Mouse (Mus musculus): ENCODE measurements at regions not wholly inside any gene's neighbourhood (a gene's known extent, or its start where the extent isn't known, plus 50 kb on each side); places are given as distances from the start of the nearest gene placed in this dataset.

DNA sequence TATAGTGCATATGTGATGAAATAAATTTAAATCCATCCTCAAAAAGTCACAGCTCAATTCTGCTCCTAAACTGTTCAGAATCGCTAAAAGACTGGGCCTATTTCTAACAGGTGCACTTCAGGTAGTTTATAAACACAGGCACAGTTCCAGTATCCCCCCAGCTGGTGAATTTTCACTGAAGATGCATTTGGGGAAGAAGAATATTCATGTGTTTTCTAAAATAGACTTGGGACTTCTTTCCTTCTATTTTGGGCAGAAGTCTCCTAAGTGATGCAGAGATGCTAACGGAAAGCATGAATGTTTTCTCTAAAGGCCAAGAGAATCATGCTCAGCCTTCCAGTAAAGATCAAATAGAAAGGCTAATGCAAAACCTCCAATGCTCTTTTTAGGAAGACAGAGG is 660.9 kb upstream of the Dpp10 start:
- no peak for DNase-seq (ENCODE audit: inconsistent ontology term)

DNA sequence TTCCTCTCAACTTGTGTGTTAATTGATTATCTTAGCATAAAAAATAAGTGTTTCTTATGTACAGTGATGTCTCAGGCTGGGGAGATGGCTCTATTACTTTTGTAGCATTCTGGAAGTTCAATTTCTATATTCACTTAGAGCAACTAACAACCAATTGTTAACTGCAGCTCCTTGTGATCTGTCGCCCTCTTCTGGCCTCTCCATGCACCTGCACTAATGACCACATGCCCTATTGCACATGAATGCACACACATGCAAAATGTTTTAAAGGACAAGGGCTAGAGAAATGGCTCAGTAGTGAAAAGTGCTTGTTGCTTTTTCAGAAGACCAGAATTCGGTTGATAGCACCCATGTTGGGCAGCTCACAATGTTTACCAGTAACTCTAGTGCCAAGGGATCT is 629.1 kb upstream of the Dpp10 start:
- DNase-seq (ENCODE audit: inconsistent ontology term) = peak; percentile 2

DNA sequence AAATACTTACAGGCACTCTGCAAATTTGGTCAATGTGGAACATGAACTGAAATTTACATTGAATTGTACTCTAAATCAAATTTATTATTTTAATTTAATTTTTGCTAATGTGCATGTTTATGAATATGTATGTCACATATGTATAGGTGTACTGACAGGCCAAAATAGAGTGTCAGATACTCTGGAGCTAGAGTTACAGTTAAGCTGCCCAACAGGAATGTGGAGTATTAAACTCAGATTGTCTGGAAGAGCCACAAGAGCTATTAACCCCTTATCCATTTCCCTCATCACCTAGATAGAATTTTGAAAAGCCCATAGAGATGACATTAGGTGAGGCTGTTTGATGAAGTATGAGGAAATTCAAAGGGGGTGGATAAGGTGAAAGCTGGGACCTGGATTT is 607.5 kb upstream of the Dpp10 start:
- DNase-seq (ENCODE audit: inconsistent ontology term) = no peak

DNA sequence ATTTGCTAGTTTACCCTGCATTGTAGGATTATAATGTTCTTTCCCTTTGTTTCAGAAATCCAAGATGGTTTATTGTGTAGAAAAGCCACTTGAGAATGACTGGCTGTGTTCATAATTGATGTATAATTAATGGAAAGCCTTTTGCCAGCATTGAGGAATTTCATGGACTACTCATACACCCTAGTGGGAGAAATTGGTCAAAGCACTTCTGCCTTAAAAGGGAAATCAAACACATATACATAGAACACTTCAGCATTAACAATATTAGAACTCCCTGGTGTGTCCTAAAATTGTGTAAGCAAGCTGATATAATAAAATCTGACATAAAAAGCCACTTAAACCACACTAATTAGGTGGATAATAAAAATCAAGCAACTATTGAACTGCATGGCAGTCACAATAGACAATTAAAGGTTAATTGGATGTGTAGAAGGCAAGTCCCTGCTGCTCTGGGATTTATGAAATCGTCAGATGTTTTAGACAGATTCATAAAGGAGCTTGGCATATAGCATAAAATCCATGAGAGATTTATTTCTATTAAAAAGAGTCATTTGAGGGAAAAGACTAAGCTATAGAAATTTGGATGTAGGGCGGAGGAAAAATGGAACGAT is 607.0 kb upstream of the Dpp10 start:
- DNase-seq (ENCODE audit: inconsistent ontology term) = peak; percentile 29

DNA sequence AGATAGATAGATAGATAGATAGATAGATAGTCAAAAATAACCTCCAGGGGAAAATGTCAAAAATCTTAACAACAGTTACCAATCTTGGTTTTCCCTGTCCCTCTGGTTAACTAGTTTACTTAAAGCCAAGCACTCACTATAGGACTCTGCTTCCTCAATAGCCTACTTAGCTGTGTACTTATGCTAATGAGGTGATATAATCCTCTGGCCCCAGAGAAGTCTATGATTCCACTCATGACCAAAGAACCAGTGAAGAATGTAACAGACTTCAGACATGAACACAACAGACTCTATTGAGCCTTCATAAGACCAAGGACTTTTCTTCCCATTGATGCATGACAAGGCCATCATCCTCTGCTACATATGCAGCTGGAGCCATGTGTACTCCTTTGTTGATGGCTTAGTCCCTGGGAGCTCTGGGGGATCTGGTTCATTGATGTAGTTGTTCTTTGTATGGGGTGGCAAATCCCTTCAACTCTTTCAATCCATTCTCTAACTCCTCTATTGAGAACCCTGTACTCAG is 589.9 kb upstream of the Dpp10 start:
- DNase-seq (ENCODE audit: inconsistent ontology term) = no peak

DNA sequence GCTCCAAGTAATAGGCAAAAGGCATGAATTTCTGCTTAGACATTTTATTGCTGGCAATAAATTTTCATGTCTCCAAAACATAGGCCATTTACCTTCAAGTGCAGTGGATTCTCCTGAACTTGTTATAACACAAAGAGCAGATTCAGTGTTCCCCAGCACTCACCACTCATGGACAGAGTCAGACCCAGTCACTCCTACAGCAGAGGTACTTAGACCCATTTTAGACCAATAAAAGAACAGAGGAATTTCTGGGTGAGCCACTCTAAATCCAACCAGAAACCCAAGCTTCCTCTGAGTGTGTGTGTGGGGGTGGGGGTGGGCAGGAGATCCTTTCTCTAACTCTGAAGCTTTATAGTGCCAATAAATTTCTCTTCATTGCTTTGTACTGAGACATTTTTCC is 584.7 kb upstream of the Dpp10 start:
- DNase-seq (ENCODE audit: inconsistent ontology term) = no peak

DNA sequence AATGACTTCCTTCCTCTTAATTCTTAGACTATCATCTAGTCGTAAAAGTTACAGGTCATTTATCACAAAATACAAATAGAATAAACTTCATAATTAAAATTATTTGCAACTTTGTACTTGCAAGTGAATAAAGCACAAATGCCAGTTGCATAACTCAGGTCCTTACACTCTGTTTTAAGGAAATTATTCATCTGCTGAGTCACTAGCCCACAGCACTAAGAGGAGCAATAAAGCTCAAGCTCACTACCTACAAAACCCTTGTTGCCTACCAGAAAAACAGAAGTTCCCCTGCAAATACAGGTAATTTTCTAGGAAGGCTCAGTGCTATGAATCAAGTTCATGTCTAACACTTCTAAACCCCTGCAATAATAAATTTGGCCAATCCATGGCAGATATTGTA is 539.3 kb upstream of the Dpp10 start:
- no peak for DNase-seq (ENCODE audit: inconsistent ontology term)
